Mouse (Mus musculus) ZHBTc4 (cell line): ENCODE measurements at regions not wholly inside any gene's neighbourhood (a gene's known extent, or its start where the extent isn't known, plus 50 kb on each side); places are given as distances from the start of the nearest gene placed in this dataset.

Source experiments
- DNase-seq: peaks from one replicate; pipeline ENCODE4 v3.0.0-alpha.2; 2011; ENCODE audit warnings: low read depth, low spot score

DNA sequence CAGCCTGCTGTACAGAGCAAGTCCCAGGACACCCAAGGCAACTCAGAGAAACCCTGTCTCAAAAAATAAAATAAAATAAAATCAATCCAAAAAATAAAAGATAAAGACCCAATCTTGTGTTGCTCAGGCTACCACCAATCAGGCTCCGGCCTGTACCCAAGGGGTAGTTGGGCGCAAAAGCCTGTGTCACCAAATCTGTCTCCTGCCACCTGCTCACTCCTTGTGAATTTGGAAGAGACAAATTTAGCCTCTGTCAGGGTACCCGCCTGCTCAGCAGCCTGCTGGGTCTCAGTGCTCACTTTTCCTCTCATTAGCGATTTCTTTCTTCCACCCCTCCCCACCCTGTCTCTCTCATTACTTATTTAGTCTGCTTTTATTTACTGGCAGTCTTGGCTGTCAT lies 54.6 kb downstream of the Sox4 start:
- DNase-seq, result no peak

DNA sequence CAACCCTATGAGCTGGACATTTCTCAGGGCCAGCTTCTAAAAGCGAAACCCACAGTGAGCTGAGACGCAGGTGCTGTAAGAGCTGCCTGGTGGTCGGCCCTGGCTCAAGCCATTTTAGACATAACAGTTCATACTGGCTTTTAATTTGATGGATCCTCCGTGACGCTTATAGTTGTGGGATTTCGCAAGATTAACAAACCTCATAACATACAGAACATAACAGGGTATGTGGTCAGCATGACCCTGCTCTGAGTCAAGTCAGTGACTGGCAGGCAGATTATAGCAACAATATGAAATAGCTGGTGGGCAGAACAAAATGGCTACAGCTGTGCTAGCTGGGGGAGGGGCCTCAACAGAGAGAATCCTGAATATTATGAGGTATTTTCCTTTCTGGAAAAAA lies 60.6 kb downstream of the Sox4 start:
- DNase-seq, result no peak

DNA sequence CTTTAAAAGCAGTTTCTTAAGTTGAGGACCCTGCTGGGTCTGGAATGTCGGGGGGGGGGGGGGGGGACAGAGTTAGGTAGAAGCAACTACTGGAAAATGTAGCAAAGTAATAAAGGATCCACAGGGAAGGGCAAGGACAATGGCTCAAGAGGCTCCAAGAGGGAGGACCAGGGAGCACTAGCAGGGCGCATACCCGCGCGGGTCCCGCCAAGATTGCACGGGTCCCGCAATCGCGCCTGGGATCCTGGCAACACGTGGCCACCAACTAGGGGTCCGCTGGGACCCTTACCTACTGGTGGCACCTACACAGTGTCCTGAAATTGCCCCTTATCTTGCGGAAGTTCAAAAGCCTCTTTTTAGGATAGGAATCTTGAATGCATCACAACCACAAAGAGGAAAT lies 66.4 kb downstream of the Sox4 start:
- DNase-seq, result no peak

- peak; percentile 70 for DNase-seq
Observed at GRCm38 (mm10) chr13:28886691-28887090, 66.8 kb downstream of the Sox4 start.

GRCm38 (mm10) chr13:28885083-28886037 lies 68.2 kb downstream of the Sox4 start:
- peak; percentile 53 for DNase-seq

DNA sequence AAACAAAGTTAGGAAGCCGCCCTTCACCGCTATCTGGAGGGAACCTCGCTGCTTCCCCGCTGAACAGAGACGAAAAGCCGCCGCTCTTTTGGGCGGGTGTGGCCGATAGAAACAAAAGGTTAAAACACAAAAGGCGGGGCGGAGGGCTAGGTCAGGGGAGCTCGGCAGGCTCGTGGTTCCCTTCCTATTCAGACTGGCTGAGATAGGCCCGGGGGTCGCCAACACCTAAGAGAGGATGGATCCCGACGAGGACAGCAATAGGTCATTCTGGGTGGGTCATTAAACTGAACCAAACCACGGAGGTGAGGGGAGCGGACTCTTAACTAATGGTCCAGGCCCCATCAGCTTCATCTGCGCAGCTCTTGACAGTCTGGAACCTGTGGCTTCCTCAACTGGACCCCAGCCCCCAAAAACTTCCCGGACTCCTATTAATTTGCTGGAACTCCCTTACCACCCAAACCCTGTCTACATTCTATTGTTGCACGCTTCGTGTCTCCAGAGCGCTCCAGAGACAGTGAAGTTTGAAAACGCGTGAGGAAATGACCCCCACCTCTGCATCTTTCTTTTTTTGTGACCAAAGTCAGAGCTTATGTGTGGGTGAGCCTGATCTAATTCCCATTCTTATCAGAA lies 69.2 kb downstream of the Sox4 start:
- DNase-seq, result peak; percentile 77

GRCm38 (mm10) chr13:28883398-28883797 lies 70.1 kb downstream of the Sox4 start:
- no peak for DNase-seq

GRCm38 (mm10) chr13:28880888-28881287 lies 72.6 kb downstream of the Sox4 start:
- no peak for DNase-seq

DNA sequence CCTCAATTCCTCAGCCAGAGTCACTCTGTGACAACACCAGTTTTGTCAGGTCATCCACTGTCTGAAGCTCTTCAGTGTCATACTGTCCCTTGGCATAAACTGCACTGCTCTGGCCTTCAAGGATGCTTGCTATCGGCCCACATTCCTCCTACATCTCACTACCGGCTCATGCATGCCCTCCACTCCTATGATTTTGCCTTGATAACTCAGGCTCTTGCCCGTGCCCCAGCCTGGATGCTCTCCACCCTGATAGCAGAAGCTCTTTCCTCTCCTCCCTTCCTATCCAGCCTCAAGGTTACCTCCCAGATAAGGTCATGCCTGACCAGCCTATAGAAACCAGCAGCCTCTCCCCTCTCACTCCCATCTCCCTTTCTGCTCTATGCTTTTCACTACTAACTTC lies 74.8 kb downstream of the Sox4 start:
- DNase-seq, result no peak

GRCm38 (mm10) chr13:28876771-28877170 lies 76.7 kb downstream of the Sox4 start:
- no peak for DNase-seq

GRCm38 (mm10) chr13:28870681-28871080 lies 82.8 kb downstream of the Sox4 start:
- no peak for DNase-seq

DNA sequence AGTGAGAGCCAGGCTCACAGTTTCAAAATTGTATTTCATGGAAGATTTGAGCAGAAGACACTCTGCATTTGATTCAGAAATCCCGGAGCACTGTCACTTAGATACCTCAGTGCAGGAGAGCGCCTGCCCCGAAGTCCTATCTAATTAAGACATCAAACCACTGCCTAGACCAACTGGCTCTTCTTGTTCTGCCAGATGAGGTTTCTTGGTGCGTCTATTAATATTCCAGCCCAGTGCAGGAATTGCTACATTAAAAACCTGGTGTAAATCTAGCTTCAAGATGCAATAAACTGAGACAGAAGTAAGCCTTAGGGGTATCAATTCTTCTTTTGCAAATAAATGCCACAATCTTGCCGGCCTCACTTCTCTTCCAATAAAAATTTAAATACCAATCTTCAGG lies 86.3 kb downstream of the Sox4 start:
- no peak for DNase-seq

GRCm38 (mm10) chr13:28866686-28867085 lies 86.8 kb downstream of the Sox4 start:
- no peak for DNase-seq

DNA sequence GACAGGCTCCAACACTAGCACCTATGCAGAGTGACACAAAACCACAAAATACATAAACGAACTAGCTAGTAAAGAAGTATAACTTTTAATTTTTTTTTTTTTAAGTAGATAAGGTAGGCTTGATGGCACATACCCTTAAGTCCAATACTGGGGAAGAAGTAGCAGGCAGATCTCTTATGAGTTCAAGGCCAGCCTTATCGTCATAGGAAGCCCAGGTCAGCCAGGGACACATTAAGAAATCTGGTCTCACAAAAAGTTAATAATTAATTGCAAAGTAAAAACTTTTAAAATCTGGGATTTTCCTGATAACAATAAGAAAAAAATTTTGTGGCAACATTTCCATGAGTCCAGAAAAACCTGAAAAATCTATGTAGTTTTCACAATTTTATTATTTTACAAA lies 92.9 kb downstream of the Sox4 start:
- DNase-seq, result no peak

DNA sequence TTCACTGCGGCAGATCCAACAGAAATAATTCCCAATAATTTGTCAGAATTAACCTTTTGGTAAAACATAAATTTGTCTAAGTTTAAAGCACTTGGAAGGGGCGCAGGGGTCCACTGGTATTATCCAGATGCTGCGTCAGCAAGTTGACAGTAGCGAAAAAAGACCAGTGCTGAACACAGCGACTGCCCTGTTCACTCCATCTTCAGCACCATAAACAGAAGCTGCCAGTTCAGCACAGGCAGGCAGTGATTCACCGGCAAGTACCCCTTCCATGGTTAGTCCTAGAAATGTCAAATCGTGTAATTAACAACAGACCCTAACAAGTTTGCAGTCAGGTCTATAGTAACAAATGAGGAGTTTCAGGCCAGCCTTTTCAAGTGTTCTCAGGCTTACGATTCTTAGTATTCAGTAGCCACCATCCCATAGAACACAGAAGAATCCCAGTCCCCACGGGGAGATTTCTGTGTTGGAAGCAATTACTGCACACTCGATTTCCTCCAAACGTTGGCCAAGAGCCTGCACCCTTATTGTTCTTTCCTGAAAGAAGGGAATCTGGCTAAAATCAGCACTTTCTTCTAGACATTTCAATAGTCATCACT lies 93.6 kb downstream of the Sox4 start:
- DNase-seq, result no peak

GRCm38 (mm10) chr13:28858001-28858400 lies 95.5 kb downstream of the Sox4 start:
- no peak for DNase-seq

DNA sequence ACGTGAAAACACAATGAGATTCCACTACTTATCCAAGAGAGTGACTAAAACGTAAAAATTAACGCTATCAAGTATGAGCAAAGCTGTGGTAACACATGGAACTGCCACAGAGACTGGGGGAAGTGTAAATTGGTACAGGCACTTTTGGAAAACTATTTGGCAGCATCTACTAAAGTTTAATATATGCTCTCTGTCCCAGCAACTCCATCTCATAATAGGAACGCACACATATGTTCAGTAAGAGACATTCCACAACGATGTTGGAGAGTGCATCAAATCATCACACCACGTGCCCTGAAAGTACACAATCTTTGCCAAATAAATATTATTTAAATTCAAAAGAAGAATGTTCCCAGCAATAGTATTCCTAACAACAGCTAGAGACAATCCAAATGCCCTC lies 96.3 kb downstream of the Sox4 start:
- DNase-seq, result no peak

GRCm38 (mm10) chr13:28856472-28856871 lies 97.0 kb downstream of the Sox4 start:
- DNase-seq, result no peak

- DNase-seq, result no peak
Observed at GRCm38 (mm10) chr13:28854247-28854646, 99.3 kb downstream of the Sox4 start.

- DNase-seq, result no peak
Observed at GRCm38 (mm10) chr13:28848305-28848704, 105.2 kb downstream of the Sox4 start.

DNA sequence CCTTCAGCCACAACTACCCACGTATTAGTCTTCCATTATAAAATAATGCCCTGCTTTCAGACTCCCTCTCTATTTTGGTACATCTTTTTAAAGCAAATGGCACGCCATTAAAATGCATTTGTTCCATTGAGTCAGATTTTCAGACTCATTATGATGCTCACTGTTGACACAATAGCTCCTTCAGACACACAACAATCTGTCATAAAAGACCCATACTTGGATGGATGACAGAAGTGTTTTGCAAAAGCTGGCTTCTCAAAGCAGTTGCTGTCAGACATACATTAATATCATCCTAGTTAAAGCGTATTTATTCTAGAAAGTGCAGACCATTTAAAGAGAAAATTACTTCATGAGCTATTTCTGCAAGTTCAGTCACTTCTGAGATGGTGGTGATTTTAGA lies 106.0 kb downstream of the Sox4 start:
- no peak for DNase-seq

GRCm38 (mm10) chr13:28844495-28844894 lies 109.0 kb downstream of the Sox4 start:
- DNase-seq, result peak; percentile 30

DNA sequence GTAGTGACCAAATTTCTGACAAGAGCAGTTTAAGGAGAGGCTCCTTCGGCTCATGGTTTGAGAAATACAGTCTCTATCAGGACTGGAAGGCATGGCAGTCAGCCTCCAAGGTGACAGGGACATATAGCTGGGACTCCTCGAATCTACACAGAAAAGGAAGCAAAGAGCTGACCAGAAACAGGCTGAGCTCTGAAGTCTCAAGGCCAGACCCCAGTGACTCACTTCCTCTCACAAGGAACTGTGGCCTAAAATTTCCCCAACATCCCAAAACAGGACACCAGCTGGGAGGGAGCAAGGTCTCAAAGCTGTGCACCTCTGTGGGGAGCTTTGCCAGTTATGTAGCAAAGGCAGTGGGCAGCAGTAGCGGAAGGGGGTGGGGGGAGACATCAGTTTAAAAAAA lies 110.7 kb downstream of the Sox4 start:
- DNase-seq, result no peak
